Mouse (Mus musculus) kidney, adult 2 months (tissue): ENCODE measurements at regions not wholly inside any gene's neighbourhood (a gene's known extent, or its start where the extent isn't known, plus 50 kb on each side); places are given as distances from the start of the nearest gene placed in this dataset.

Experiments used
- CTCF ChIP-seq: fragments of 200-500 bp; conservative IDR thresholded peaks from 2 replicates; pipeline ENCODE4 v1.5.1; 2011; ENCODE audit warnings: low read depth, mild to moderate bottlenecking, control low read depth, low read length, moderate library complexity, mixed read lengths; ENCODE audit not compliant: insufficient read depth, insufficient read length
- POLR2A ChIP-seq: fragments of 200-500 bp; IDR thresholded peaks from one replicate; pipeline ENCODE4 v1.6.1; 2011; ENCODE audit warnings: low read depth, low read length, control low read depth

DNA sequence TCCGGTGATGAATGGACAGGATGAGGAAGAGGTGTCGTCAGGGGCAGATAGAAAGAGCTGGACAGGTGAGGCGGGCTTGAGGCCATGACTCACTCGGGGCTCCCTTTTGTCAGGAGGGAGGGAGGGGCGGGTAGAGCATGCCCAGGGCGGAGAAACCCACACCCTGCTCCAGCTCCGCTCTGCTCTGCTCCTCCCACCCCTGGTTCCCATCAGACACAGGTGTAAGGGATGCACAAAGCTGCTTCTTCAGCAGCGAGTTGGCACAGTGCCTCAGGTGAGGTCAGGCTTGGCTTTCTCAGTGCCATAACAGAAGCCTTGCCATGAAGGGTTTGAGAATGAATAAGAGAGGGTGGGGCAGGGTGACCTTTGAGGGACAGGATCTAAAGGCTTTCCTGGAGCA, 212.2 kb downstream of the Ly86 start:
- TF ChIP-seq CTCF (no peak), POLR2A (no peak)
